Mouse (Mus musculus) cerebellum, adult 9-10 months (tissue): ENCODE results near the gene Gm26620.

Experiments used
- DNase-seq: peaks from one replicate; pipeline ENCODE4 v3.0.0; 2022

Gene Gm26620

GRCm38 (mm10) chr1:170884978-170885561, at the start of gene Gm26620, which contains the start of gene Dusp12:
TSS of gene Gm26620 (plus strand) at chr1:170885065.
TSS of gene Dusp12 (minus strand) at chr1:170885540.
- DNase-seq: peak; percentile 89

GRCm38 (mm10) chr1:170839685-170840084, 45.2 kb upstream of the Gm26620 start:
- DNase-seq: peak; percentile 48

DNA sequence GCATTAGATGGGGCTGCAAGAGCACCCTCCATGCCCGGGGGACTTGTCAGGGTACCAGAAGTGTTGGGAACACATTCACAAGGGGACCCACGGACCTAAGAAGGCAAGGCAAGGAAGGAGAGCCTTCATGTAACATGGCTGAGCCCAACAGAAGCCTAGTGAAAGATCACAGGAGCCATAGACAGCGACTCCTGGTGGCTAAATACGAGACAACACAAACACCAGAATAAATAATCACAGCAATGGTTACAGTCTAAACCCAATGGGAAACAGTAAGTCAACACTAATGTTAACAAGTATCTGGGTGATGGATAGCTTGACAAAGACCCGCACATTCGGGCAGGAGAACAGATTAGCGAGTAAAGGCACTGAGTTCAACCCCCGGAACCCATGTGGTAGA, 40.5 kb upstream of the Gm26620 start:
- no peak for DNase-seq

GRCm38 (mm10) chr1:170845448-170846307, 39.2 kb upstream of the Gm26620 start:
- no peak for DNase-seq

DNA sequence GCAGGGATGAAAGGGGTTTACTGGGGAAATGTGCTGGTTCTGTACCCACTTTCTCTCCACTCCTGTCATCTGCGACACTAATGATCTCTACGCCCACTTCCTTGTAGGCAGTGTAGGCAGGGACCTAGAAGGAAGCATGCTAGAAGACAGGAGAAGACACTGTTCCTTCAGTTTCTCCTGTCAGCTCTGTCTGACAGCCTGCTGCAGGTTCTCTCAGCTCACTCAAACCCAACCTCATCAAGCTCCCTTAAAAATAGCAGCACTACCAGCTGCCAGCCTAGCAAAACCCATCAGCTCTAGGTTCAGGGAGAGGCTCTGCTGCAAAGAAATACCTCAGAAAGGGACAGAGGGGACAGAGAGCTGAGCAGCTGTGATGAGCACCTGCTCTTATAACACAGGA, 34.9 kb upstream of the Gm26620 start:
- DNase-seq: no peak

- no peak for DNase-seq
Measured at GRCm38 (mm10) chr1:170850637-170851624, 33.9 kb upstream of the Gm26620 start.

- DNase-seq: no peak
Measured at GRCm38 (mm10) chr1:170853604-170854003, 31.3 kb upstream of the Gm26620 start.

GRCm38 (mm10) chr1:170855056-170855760, 29.7 kb upstream of the Gm26620 start:
- no peak for DNase-seq

GRCm38 (mm10) chr1:170857369-170857768, 27.5 kb upstream of the Gm26620 start:
- DNase-seq: peak; percentile 37

DNA sequence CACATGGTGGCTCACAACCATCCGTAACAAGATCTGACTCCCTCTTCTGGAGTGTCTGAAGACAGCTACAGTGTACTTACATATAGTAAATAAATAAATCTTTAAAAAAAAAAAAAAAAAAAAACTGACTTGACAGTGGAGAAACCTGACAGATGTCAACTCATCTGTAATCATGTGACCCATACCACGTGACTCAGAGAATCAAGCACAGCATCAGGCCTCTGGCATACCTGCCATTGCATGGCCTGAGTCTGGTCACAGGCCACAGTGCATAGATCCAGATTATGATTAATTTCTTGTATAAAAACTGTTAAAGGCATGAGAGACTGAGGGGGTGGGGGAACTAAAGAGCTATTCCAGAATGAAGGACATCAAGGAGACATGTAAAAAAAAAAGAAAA, 26.0 kb upstream of the Gm26620 start:
- no peak for DNase-seq

- DNase-seq: no peak
Measured at GRCm38 (mm10) chr1:170861671-170862434, 23.0 kb upstream of the Gm26620 start.

- no peak for DNase-seq
Measured at GRCm38 (mm10) chr1:170862435-170862717, 22.5 kb upstream of the Gm26620 start.

GRCm38 (mm10) chr1:170863033-170863432, 21.8 kb upstream of the Gm26620 start:
- no peak for DNase-seq

GRCm38 (mm10) chr1:170864234-170864633, 20.6 kb upstream of the Gm26620 start:
- DNase-seq: no peak

- no peak for DNase-seq
Measured at GRCm38 (mm10) chr1:170864754-170865153, 20.1 kb upstream of the Gm26620 start.

- no peak for DNase-seq
Measured at GRCm38 (mm10) chr1:170865406-170865805, 19.5 kb upstream of the Gm26620 start.

- peak; percentile 44 for DNase-seq
Measured at GRCm38 (mm10) chr1:170866992-170867690, 17.7 kb upstream of the Gm26620 start.

DNA sequence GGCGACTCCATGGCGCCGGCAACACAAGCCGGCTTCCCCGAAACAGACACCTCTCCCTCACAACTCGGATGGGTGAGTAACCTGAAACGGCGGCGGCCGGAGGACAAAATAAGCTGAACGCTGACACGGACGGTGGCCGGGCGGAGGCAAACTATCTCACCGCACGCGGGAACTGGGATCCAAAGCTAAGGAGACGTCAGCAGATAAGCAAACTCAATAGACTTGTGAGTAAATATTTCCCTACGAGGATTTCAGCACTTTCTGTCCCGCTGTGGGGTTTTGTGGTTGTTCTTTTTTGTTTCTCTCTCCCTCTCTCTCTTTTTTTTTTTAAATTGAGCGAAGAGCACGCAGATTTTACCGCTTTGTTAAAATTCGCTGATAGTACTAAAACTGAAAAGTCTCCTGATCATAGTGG, 17.2 kb upstream of the Gm26620 start, which contains the start of gene Atf6:
TSS of gene Atf6 (minus strand) at position 81 of the 415 bp plus-strand sequence.
- peak; percentile 96 for DNase-seq

GRCm38 (mm10) chr1:170868107-170868904, 16.6 kb upstream of the Gm26620 start:
- peak; percentile 87 for DNase-seq

- no peak for DNase-seq
Measured at GRCm38 (mm10) chr1:170868905-170869283, 16.0 kb upstream of the Gm26620 start.
